Mouse (Mus musculus): Measurements from ENCODE around the gene Odf2l.

Odf2l gene

GRCm38 (mm10) chr3:145140236-145140635 lies 21.8 kb downstream of the Odf2l start:
- DNase-seq (ENCODE audit: low read depth): no peak

- DNase-seq (ENCODE audit: low read depth): no peak
Measured at GRCm38 (mm10) chr3:145142925-145143324, 24.5 kb downstream of the Odf2l start.

DNA sequence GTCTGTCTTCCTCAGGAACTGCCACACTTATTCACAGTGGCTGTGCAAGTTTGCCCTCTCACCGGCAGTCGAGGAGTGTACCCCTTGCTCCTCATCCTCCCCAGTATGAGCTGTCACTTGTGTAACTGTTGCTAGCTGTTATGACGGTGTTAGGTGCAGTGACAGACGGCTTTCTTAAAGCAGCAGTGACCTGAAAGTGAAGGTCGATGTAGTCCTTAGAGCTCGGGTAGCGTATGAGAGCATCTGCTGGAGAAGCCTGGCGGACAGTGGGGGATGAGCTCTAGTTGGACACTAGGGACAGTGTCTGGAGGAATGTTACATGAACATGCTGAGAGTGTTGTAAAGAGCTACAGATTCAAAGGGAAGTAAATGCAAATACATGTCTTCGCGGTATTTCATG lies 25.5 kb downstream of the Odf2l start:
- DNase-seq (ENCODE audit: low read depth): no peak

- no peak for DNase-seq (ENCODE audit: low read depth)
Measured at GRCm38 (mm10) chr3:145146871-145147270, 28.5 kb downstream of the Odf2l start.

- no peak for DNase-seq (ENCODE audit: low read depth)
Measured at GRCm38 (mm10) chr3:145147483-145147882, 29.1 kb downstream of the Odf2l start.

- DNase-seq (ENCODE audit: low read depth): no peak
Measured at GRCm38 (mm10) chr3:145147952-145148351, 29.6 kb downstream of the Odf2l start.

DNA sequence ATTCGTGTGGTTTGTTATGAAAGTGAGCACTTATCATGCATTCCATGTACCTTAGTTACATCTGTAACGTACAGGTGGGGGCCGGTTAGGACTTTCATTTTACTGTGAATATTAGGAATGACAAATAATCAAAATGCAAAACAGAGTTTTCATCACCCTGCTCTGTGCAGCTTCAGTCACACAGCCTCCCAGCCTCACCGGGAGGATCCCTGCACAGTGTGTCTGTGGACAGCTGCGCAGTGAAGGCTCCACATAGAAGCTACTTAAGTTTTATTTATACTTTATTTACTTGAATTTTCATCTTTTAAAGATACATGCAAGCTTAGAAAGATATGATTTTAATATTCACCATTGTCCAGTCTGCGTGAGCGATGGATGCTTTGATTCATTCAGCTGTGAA lies 32.7 kb downstream of the Odf2l start:
- DNase-seq (ENCODE audit: low read depth): no peak

GRCm38 (mm10) chr3:145151933-145152332 lies 33.5 kb downstream of the Odf2l start:
- DNase-seq (ENCODE audit: low read depth): no peak

- no peak for DNase-seq (ENCODE audit: low read depth)
Measured at GRCm38 (mm10) chr3:145156883-145157282, 38.5 kb downstream of the Odf2l start.

DNA sequence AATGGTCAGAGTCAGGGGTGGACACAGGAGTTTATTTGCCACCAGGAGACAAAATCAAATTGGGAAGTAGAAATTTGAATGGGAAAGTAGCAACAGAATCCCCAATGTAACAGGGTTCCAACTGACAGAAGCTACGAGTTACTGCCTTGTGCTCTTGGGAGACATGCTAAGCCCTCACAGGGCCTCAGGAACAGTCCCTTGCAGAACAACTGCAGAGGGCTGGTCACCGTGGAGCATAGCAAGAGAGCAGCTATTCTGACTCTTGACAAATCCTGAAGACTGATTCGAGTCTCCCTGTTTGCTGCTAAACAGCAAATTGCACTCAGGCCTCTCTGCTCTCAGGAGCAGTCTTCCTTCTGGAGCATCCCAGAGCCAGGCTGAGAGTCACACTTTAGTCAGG lies 40.1 kb downstream of the Odf2l start:
- DNase-seq (ENCODE audit: low read depth): no peak

DNA sequence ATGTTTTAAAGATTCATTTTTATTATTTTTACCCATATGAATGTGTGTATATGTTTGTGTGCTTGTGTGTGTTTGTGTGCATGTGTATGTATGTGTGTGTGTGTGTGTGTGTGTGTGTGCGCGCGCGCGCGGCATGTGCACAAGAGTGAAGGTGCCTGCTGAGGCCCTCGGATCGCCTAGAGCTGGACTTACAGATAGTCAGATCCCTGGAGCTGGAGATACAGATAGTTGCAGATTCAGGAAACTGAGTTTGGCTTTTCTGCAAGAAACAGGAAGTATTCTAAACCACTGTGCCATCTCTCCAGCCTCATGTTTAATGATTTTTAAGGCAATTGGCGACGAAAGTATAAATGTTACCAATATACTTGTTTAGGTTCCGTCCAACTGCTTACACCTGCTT lies 48.4 kb downstream of the Odf2l start:
- no peak for DNase-seq (ENCODE audit: low read depth)

DNA sequence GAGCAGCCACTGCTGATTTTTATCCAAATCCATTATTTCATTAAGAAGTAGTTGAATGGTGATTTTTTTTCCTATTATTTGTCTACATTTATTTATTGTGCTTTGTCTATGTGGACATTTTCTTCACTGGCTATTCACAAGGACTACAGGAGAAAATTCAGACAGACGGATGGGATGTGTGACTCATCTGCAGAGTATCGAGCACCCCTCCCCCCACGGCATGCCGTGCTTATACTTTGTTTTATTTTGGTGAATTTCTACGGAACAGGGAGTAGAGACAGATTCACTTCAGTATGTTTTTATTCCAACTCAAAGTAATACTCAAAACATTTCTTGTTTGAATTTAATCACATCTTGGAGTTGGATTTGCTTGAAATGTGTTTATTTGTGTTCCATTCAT lies 49.4 kb downstream of the Odf2l start:
- DNase-seq (ENCODE audit: low read depth): no peak

DNA sequence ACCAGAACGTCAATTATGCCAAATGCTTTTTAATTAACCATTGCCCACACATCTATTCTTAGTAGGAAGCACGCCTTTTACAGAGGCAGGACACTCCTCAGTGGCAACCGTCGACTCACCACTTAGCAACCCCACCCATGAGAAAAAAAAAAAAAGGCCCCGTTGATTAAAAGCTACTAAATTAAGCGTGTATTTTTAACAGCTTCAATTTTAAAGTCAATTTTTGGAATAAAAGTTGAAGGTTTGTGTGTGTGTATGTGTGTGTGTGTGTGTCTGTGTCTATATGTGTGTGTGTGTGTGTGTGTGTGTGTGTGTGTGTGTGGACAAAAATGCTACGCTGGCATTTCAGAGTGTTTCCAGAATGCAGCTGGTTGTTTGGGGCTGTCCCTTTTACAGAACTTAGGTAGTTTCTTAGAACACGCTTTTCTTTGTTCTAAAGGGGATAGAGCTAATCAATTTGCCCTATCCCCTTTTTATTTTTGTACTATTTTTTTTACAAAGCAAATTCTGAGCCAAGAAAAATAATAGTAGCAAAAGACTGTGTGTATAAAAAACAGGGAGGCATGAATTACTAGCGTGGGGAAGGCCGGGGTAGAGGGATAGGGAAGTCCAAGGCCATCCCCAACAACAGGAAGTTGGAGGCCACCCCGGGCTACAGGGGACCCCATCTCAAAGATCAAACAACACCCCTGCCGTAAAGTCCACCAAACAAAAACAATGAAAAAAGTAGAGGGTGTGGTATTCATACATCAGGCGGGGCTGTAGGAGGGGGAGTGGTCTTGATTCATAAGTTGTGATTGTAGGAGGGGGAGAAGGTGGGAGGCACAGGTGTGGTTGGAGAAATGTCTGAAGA lies 50.7 kb downstream of the Odf2l start:
- DNase-seq (ENCODE audit: low read depth): no peak

DNA sequence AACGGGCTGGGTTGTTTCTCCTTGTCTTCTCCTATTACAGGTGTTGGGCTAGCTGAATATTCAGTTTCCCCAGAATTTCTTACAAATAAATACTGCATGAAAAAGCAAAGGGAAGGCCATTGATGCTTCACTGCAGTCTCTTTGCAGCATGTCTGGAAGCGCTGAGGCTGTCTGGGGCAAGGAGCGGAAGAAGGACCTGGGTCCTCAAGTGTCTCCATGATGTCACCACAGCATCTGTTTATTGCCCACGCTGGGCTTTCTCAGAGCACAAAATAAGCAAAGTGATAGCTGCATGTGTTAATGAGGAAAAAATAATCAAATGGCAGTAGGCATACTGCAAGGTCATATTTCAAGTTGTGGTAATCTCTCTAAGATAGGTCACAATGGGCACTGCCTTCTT lies 51.6 kb downstream of the Odf2l start:
- DNase-seq (ENCODE audit: low read depth): no peak

GRCm38 (mm10) chr3:145170604-145171389 lies 52.4 kb downstream of the Odf2l start:
- no peak for DNase-seq (ENCODE audit: low read depth)

GRCm38 (mm10) chr3:145171390-145172060 lies 53.1 kb downstream of the Odf2l start:
- no peak for DNase-seq (ENCODE audit: low read depth)

GRCm38 (mm10) chr3:145184645-145185044 lies 66.3 kb downstream of the Odf2l start:
- no peak for DNase-seq (ENCODE audit: low read depth)

DNA sequence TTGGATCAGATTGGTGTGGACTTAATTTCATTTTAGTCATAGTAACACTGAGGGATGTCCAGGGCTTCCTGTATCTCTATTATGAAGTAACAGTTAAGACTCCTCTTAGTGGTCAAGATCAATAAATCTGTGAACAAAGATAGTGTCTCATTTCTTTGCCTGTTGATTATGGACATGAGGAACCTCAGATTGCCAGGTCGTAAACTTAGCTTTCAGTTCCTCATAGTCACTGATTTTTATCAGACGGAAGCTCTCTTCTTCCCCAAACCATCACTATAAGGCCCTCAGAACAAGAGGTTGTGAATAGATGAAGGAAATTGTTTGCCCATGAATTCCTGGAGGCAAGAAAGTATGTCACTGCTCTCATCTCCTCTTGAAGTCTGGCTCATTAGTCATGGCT lies 73.6 kb downstream of the Odf2l start:
- no peak for DNase-seq (ENCODE audit: low read depth)

DNA sequence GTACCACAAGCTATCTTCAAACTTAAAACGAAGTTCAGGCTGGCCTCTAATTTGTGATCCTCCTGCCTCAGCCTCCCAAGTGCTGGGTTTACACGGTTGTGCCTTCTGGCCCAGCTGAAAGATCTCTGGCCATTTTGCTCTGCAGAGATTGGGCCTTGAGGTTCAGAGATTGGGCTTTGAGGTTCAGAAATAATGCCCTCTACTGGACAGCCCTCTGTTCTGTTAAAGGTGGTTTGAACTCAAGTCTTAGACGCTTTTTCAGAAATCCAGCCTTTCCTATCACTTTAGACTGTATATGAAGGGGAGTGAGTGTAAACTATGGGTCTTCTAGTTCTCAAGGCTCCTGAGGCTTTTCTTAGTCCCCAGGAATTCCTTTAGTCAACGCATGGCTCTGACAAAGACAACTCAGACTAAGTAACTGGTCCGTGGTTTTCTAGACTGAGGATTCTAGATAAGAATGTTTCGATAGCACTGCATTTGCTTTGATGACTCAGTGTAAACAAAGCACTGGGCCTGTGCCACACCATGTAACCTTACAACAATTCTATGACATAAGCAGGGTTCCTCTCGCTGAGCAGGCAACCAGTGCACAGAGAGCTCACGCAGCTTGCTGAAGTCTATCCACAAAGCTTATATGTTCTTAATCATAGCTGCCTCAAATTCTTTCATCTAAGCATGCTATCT lies 77.0 kb downstream of the Odf2l start:
- DNase-seq (ENCODE audit: low read depth): no peak

DNA sequence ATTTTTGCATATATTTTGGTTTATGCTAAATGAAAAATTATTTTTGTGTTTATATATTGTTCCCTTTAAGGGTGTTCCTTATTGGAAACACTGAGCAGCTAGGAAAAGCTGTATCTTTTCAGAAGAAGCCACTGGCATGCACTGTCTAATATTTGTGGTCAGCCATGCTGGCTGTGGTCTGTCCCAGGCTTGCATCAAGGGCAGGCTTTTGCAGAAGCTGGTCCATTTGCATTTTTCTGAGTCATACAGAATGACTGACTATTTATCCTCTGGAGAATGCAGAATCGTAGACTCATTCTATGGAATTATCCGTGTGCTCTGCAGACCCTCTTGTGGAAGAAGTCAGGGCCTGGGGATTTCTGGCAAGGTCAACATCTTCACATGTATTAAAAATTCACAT lies 79.7 kb downstream of the Odf2l start:
- no peak for DNase-seq (ENCODE audit: low read depth)
